Mouse (Mus musculus): ENCODE measurements around the gene Diaph2. TPM values are rescaled to one million over a fixed set of nuclear protein-coding genes. Genes with fewer than 3 reads are reported as not detected.

The Diaph2 gene
- polyA plus RNA-seq, 1 experiment from 2014 or later, result 5.4 TPM

- no peak overlapping the region for H3K9ac ChIP-seq (ENCODE audit: low read length)
- ATAC-seq (replicated peaks; ENCODE audit: low FRiP score) (no peak), DNase-seq (ENCODE audit: low spot score) (no peak)
- no peaks in the 10 kb centered on the region for H3K4me1 ChIP-seq (replicated peaks; ENCODE audit: control insufficient read depth, insufficient read depth, low read length)
- no peaks in the 10 kb centered on the region for H3K27me3 ChIP-seq (ENCODE audit: control insufficient read depth, insufficient read depth, low read length)
- H3K4me2 ChIP-seq (ENCODE audit: low read depth, low read length, severe bottlenecking), result no peak overlapping the region
- H3K4me3 ChIP-seq (ENCODE audit: low read depth, low read length), result no peak overlapping the region
- H3K27ac ChIP-seq (ENCODE audit: low read depth, low read length), result no peak overlapping the region
- H3K36me3 ChIP-seq (ENCODE audit: control insufficient read depth, insufficient read depth, low read length), result no peaks in the 10 kb centered on the region
- H3K9me3 ChIP-seq (ENCODE audit: control insufficient read depth, low read length), result no peaks in the 10 kb centered on the region
- 48% methylated on average over 4 of the region's 4 CpGs for WGBS
Observed at GRCm38 (mm10) chrX:129974816-129975215, 225.3 kb downstream of the Diaph2 start.

GRCm38 (mm10) chrX:130008210-130008609 is 258.7 kb downstream of the Diaph2 start:
- H3K27me3 ChIP-seq (ENCODE audit: control insufficient read depth, insufficient read depth, low read length), result no peaks in the 10 kb centered on the region
- no peak overlapping the region for H3K4me3 ChIP-seq (ENCODE audit: low read depth, low read length)
- H3K36me3 ChIP-seq (ENCODE audit: control insufficient read depth, insufficient read depth, low read length), result no peaks in the 10 kb centered on the region
- H3K4me2 ChIP-seq (ENCODE audit: low read depth, low read length, severe bottlenecking), result no peak overlapping the region
- DNase-seq (ENCODE audit: low spot score) (no peak), ATAC-seq (replicated peaks; ENCODE audit: low FRiP score) (no peak)
- H3K27ac ChIP-seq (ENCODE audit: low read depth, low read length), result no peak overlapping the region
- H3K9ac ChIP-seq (ENCODE audit: low read length), result no peak overlapping the region
- H3K9me3 ChIP-seq (ENCODE audit: control insufficient read depth, low read length), result no peaks in the 10 kb centered on the region
- H3K4me1 ChIP-seq (replicated peaks; ENCODE audit: control insufficient read depth, insufficient read depth, low read length), result no peaks in the 10 kb centered on the region

DNA sequence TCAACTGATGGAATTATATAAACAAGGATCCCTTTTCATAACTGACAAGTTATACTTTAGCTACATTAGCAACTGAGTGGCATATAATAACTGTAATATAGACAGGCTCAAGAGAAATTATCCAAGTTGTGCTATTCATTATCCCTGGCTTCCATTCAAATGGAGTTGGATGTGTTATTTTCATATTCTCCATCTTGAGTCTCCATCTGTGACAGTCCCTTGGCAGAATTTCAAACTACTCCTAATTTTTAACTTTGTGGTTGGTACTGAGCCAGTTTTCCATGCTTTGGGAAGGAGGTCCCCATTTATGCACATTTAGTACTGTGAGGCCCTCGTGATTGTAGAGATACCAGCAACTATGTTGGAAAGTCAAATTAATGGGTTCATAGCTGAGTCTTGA is 270.2 kb downstream of the Diaph2 start:
- Histone ChIP-seq H3K27me3 (ENCODE audit: control insufficient read depth, insufficient read depth, low read length) (no peaks in the 10 kb centered on the region), H3K27ac (ENCODE audit: low read depth, low read length) (no peak overlapping the region), H3K4me3 (ENCODE audit: low read depth, low read length) (no peak overlapping the region), H3K36me3 (ENCODE audit: control insufficient read depth, insufficient read depth, low read length) (no peaks in the 10 kb centered on the region), H3K4me2 (ENCODE audit: low read depth, low read length, severe bottlenecking) (no peak overlapping the region), H3K9me3 (ENCODE audit: control insufficient read depth, low read length) (no peaks in the 10 kb centered on the region), H3K9ac (ENCODE audit: low read length) (no peak overlapping the region), H3K4me1 (replicated peaks; ENCODE audit: control insufficient read depth, insufficient read depth, low read length) (no peaks in the 10 kb centered on the region)
- WGBS, result 79% methylated on average over 1 of the region's 1 CpGs
- ATAC-seq (replicated peaks; ENCODE audit: low FRiP score) (no peak), DNase-seq (ENCODE audit: low spot score) (no peak)

- WGBS, result 74% methylated on average over 1 of the region's 1 CpGs
- Histone ChIP-seq H3K27ac (ENCODE audit: low read depth, low read length) (no peak overlapping the region), H3K36me3 (ENCODE audit: control insufficient read depth, insufficient read depth, low read length) (no peaks in the 10 kb centered on the region), H3K9ac (ENCODE audit: low read length) (no peak overlapping the region), H3K4me2 (ENCODE audit: low read depth, low read length, severe bottlenecking) (no peak overlapping the region), H3K4me1 (replicated peaks; ENCODE audit: control insufficient read depth, insufficient read depth, low read length) (no peaks in the 10 kb centered on the region), H3K27me3 (ENCODE audit: control insufficient read depth, insufficient read depth, low read length) (no peaks in the 10 kb centered on the region), H3K4me3 (ENCODE audit: low read depth, low read length) (no peak overlapping the region), H3K9me3 (ENCODE audit: control insufficient read depth, low read length) (no peaks in the 10 kb centered on the region)
- ATAC-seq (replicated peaks; ENCODE audit: low FRiP score) (no peak), DNase-seq (ENCODE audit: low spot score) (no peak)
Observed at GRCm38 (mm10) chrX:130044525-130044924, 295.0 kb downstream of the Diaph2 start.

DNA sequence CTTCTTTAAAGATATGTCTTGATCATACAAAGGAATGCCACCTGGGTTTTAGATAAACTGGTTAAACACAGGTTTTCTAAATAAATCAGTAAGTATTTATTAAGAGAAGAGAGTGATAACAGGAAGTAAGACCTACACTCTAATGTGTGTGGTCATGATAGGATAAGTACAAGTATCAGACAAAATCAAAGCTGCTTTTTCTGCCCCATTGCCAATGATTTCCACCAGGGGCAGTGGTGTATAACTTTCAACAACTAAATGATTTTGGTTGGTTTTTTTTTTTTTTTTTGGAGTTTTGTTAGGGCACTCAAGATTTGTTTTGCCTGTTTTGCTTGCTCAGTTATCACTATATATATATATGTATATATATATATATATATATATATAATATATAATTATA is 399.7 kb downstream of the Diaph2 start:
- Histone ChIP-seq H3K36me3 (ENCODE audit: control insufficient read depth, insufficient read depth, low read length) (no peaks in the 10 kb centered on the region), H3K27ac (ENCODE audit: low read depth, low read length) (no peak overlapping the region), H3K27me3 (ENCODE audit: control insufficient read depth, insufficient read depth, low read length) (no peaks in the 10 kb centered on the region), H3K9ac (ENCODE audit: low read length) (no peak overlapping the region), H3K9me3 (ENCODE audit: control insufficient read depth, low read length) (no peaks in the 10 kb centered on the region), H3K4me2 (ENCODE audit: low read depth, low read length, severe bottlenecking) (no peak overlapping the region), H3K4me3 (ENCODE audit: low read depth, low read length) (no peak overlapping the region), H3K4me1 (replicated peaks; ENCODE audit: control insufficient read depth, insufficient read depth, low read length) (no peaks in the 10 kb centered on the region)
- ATAC-seq (replicated peaks; ENCODE audit: low FRiP score) (no peak), DNase-seq (ENCODE audit: low spot score) (no peak)

DNA sequence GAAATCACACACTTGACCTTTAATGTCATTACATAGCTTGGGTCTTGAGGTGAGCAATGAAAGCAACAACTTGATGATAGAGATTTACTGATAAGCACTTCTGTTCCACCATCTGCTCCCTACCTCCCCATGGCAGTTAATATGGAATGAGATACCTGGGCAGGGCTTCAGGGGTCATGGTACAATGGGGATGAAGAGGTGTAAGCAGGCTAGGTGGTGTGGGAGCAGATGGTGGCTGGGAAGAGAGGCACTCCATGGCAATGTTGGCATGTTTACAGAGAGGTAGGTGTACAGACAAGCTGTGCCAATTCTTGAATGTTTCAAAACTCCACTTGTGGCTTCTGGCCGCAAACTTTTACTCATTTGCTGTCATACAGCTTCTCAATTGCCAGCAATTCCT is 402.6 kb downstream of the Diaph2 start:
- DNase-seq (ENCODE audit: low spot score), result no peak
- H3K9me3 ChIP-seq (ENCODE audit: control insufficient read depth, low read length), result no peaks in the 10 kb centered on the region
- no peak overlapping the region for H3K9ac ChIP-seq (ENCODE audit: low read length)
- no peaks in the 10 kb centered on the region for H3K36me3 ChIP-seq (ENCODE audit: control insufficient read depth, insufficient read depth, low read length)
- H3K4me3 ChIP-seq (ENCODE audit: low read depth, low read length), result no peak overlapping the region
- H3K27me3 ChIP-seq (ENCODE audit: control insufficient read depth, insufficient read depth, low read length), result no peaks in the 10 kb centered on the region
- no peak overlapping the region for H3K4me2 ChIP-seq (ENCODE audit: low read depth, low read length, severe bottlenecking)
- WGBS, result 85% methylated on average over 1 of the region's 1 CpGs
- H3K27ac ChIP-seq (ENCODE audit: low read depth, low read length), result no peak overlapping the region
- H3K4me1 ChIP-seq (replicated peaks; ENCODE audit: control insufficient read depth, insufficient read depth, low read length), result no peaks in the 10 kb centered on the region
- ATAC-seq (replicated peaks; ENCODE audit: low FRiP score), result no peak

DNA sequence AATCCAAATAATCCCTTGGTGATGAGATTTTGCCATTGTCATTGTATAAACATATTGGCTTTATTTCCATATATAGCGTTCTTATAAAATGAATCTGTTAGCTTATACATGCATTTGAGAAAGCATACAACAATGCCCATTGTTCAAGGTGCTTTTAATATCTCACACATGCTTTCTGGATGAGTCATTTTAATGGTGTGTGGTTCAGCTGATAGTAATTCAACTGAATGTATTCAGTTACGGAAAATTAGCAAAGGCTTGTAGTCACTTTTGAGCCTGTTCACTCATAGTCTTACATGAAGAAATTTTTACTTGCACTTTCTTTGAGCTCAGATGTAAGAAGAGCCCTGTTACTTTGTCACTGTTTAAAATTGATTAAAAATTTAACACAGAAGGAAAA is 423.6 kb downstream of the Diaph2 start:
- Histone ChIP-seq H3K4me2 (ENCODE audit: low read depth, low read length, severe bottlenecking) (no peak overlapping the region), H3K36me3 (ENCODE audit: control insufficient read depth, insufficient read depth, low read length) (no peaks in the 10 kb centered on the region), H3K27ac (ENCODE audit: low read depth, low read length) (no peak overlapping the region), H3K4me3 (ENCODE audit: low read depth, low read length) (no peak overlapping the region), H3K9me3 (ENCODE audit: control insufficient read depth, low read length) (no peaks in the 10 kb centered on the region), H3K27me3 (ENCODE audit: control insufficient read depth, insufficient read depth, low read length) (no peaks in the 10 kb centered on the region), H3K4me1 (replicated peaks; ENCODE audit: control insufficient read depth, insufficient read depth, low read length) (no peaks in the 10 kb centered on the region), H3K9ac (ENCODE audit: low read length) (no peak overlapping the region)
- WGBS, result 78% methylated on average over 2 of the region's 2 CpGs
- ATAC-seq (replicated peaks; ENCODE audit: low FRiP score) (no peak), DNase-seq (ENCODE audit: low spot score) (no peak)

GRCm38 (mm10) chrX:130187891-130188290 is 438.3 kb downstream of the Diaph2 start:
- 71% methylated on average over 1 of the region's 1 CpGs for WGBS

GRCm38 (mm10) chrX:130188449-130188848 is 438.9 kb downstream of the Diaph2 start:
- Histone ChIP-seq H3K36me3 (ENCODE audit: control insufficient read depth, insufficient read depth, low read length) (no peaks in the 10 kb centered on the region), H3K9ac (ENCODE audit: low read length) (no peak overlapping the region), H3K4me1 (replicated peaks; ENCODE audit: control insufficient read depth, insufficient read depth, low read length) (no peaks in the 10 kb centered on the region), H3K4me3 (ENCODE audit: low read depth, low read length) (no peak overlapping the region), H3K27ac (ENCODE audit: low read depth, low read length) (no peak overlapping the region), H3K27me3 (ENCODE audit: control insufficient read depth, insufficient read depth, low read length) (no peaks in the 10 kb centered on the region), H3K9me3 (ENCODE audit: control insufficient read depth, low read length) (no peaks in the 10 kb centered on the region), H3K4me2 (ENCODE audit: low read depth, low read length, severe bottlenecking) (no peak overlapping the region)
- no peak for DNase-seq (ENCODE audit: low spot score)
- 39% methylated on average over 2 of the region's 2 CpGs for WGBS
- no peak for ATAC-seq (replicated peaks; ENCODE audit: low FRiP score)

More at GRCm38 (mm10) chrX:130187891-130188290, 438.3 kb downstream of the Diaph2 start:
- DNase-seq (ENCODE audit: low spot score) (no peak), ATAC-seq (replicated peaks; ENCODE audit: low FRiP score) (no peak)
- Histone ChIP-seq H3K4me2 (ENCODE audit: low read depth, low read length, severe bottlenecking) (no peak overlapping the region), H3K36me3 (ENCODE audit: control insufficient read depth, insufficient read depth, low read length) (no peaks in the 10 kb centered on the region), H3K9me3 (ENCODE audit: control insufficient read depth, low read length) (no peaks in the 10 kb centered on the region), H3K4me3 (ENCODE audit: low read depth, low read length) (no peak overlapping the region), H3K4me1 (replicated peaks; ENCODE audit: control insufficient read depth, insufficient read depth, low read length) (no peaks in the 10 kb centered on the region), H3K27me3 (ENCODE audit: control insufficient read depth, insufficient read depth, low read length) (no peaks in the 10 kb centered on the region), H3K9ac (ENCODE audit: low read length) (no peak overlapping the region), H3K27ac (ENCODE audit: low read depth, low read length) (no peak overlapping the region)

All from forebrain, embryonic 11.5 days (tissue).